Mouse (Mus musculus) midbrain, embryonic 16.5 days (tissue): Measurements from ENCODE around the gene Strada. TPM values are rescaled to one million over a fixed set of nuclear protein-coding genes. Genes with fewer than 3 reads are reported as not detected.
"Not testable (repeated sequence)": the region's sequence is repeated elsewhere in the genome, so short reads cannot be mapped to it uniquely, and the experiment has no call there.

Experiments used
- ATAC-seq: fragments of 200-750 bp; cut with Nextera tagmentation; 2 replicates; pipeline ENCODE4 v1.8.0; 2017; ENCODE audit warnings: moderate TSS enrichment
- H3K27ac ChIP-seq: fragments of 300-500 bp; sonication (generic); 2 replicates; pipeline ENCODE4 v1.5.1; 2014; ENCODE audit warnings: mild to moderate bottlenecking, low read length, mixed read lengths
- H3K27me3 ChIP-seq: fragments of 300-500 bp; sonication (generic); 2 replicates; pipeline ENCODE4 v1.6.1; 2014; ENCODE audit warnings: low read depth, low read length, mixed read lengths; ENCODE audit not compliant: control insufficient read depth, insufficient read depth
- H3K36me3 ChIP-seq: fragments of 300-500 bp; sonication (generic); 2 replicates; pipeline ENCODE4 v1.6.1; 2014; ENCODE audit warnings: mild to moderate bottlenecking, low read length, moderate library complexity, mixed read lengths; ENCODE audit not compliant: control insufficient read depth, insufficient read depth
- H3K4me1 ChIP-seq: fragments of 300-500 bp; sonication (generic); 2 replicates; pipeline ENCODE4 v1.6.1; 2014; ENCODE audit warnings: mild to moderate bottlenecking, low read length, mixed read lengths; ENCODE audit not compliant: control insufficient read depth, insufficient read depth
- H3K4me2 ChIP-seq: fragments of 300-500 bp; sonication (generic); 2 replicates; pipeline ENCODE4 v1.6.1; 2014; ENCODE audit warnings: mild to moderate bottlenecking, low read length, mixed read lengths
- H3K4me3 ChIP-seq: fragments of 300-500 bp; sonication (generic); 2 replicates; pipeline ENCODE4 v1.5.1; 2014; ENCODE audit warnings: low read depth, mild to moderate bottlenecking, low read length, moderate library complexity, mixed read lengths
- H3K9ac ChIP-seq: fragments of 300-500 bp; sonication (generic); 2 replicates; pipeline ENCODE4 v1.6.1; 2014; ENCODE audit warnings: low read depth, low read length, mixed read lengths
- H3K9me3 ChIP-seq: fragments of 300-500 bp; sonication (generic); replicated peaks from 2 replicates; pipeline ENCODE4 v1.6.1; 2014; ENCODE audit warnings: mild to moderate bottlenecking, low read length, mixed read lengths; ENCODE audit not compliant: control insufficient read depth, poor library complexity, severe bottlenecking
- WGBS: fragments of 180-500 bp; shearing (Covaris S2); extraction: QIAGEN DNeasy Blood & Tissue Kit; methylation state at CpG from one replicate; pipeline ENCODE4 v1.1.7; 2014; 5-methylcytosine and 5-hydroxymethylcytosine counted together
- polyA plus RNA-seq: library from polyadenylated mRNA; unstranded; fragments of >200 nt; fragmentation: Nextera tagmentation; extraction: Ambion mirVana; gene quantifications from 2 replicates; pipeline ENCODE4 v1.2.1, GENCODE M21; 2015

The Strada gene
- polyA plus RNA-seq, 1 experiment from 2014 or later: 25.1 TPM

GRCm38 (mm10) chr11:106214856-106215255 is 12.9 kb upstream of the Strada start:
- Histone ChIP-seq H3K27me3 (no peaks in the 10 kb centered on the region), H3K9ac (no peak overlapping the region), H3K4me3 (no peak overlapping the region; the same call in 1 of the 2 replicates), H3K9me3 (no peaks in the 10 kb centered on the region), H3K36me3 (peaks cover 16% of the 10 kb centered on the region), H3K4me2 (peak overlapping the region; percentile 67; the same call in 1 of the 2 replicates), H3K4me1 (peaks cover 32% of the 10 kb centered on the region), H3K27ac (no peak overlapping the region)
- 96% methylated on average over 5 of the region's 5 CpGs for WGBS
- ATAC-seq: no peak

- Histone ChIP-seq H3K4me2 (no peak overlapping the region), H3K4me3 (no peak overlapping the region), H3K27me3 (no peaks in the 10 kb centered on the region), H3K36me3 (peaks cover 28% of the 10 kb centered on the region), H3K9ac (no peak overlapping the region), H3K4me1 (peaks cover 16% of the 10 kb centered on the region), H3K27ac (no peak overlapping the region), H3K9me3 (no peaks in the 10 kb centered on the region)
- ATAC-seq: no peak
- 92% methylated on average over 8 of the region's 8 CpGs for WGBS
Measured at GRCm38 (mm10) chr11:106212771-106213170, 10.8 kb upstream of the Strada start.

GRCm38 (mm10) chr11:106201337-106202122 is 438 bp downstream of the Strada start:
- Histone ChIP-seq H3K4me1 (no peaks in the 10 kb centered on the region), H3K4me2 (no peak overlapping the region), H3K9me3 (no peaks in the 10 kb centered on the region), H3K27me3 (no peaks in the 10 kb centered on the region), H3K9ac (no peak overlapping the region), H3K4me3 (no peak overlapping the region), H3K27ac (no peak overlapping the region), H3K36me3 (peaks cover 35% of the 10 kb centered on the region)
- no peak for ATAC-seq
- 94% methylated on average over 19 of the region's 19 CpGs for WGBS

GRCm38 (mm10) chr11:106200756-106201155 is 1.2 kb downstream of the Strada start:
- Histone ChIP-seq H3K4me2 (no peak overlapping the region), H3K27me3 (no peaks in the 10 kb centered on the region), H3K9me3 (no peaks in the 10 kb centered on the region), H3K36me3 (peaks cover 35% of the 10 kb centered on the region), H3K4me1 (no peaks in the 10 kb centered on the region), H3K4me3 (no peak overlapping the region), H3K9ac (no peak overlapping the region), H3K27ac (no peak overlapping the region)
- no peak for ATAC-seq
- WGBS: 91% methylated on average over 6 of the region's 6 CpGs

DNA sequence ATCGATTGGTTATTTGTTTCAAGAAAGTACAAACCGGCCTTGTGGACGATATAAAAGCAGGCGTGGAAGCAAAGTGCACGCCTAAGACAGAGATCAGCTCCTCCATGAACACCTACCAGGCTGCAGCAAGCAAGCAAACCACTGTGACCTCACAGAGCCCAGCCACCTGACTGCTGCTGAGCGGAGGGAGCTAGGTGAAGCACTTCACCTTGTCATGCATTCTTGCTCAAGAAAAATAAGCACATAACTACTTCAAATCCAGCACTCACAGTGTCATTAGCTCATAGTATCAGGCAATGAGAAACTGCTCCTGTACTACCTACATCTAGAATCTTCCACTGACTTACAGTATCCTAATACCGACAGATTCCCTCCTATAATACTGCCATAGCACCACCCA is 2.0 kb downstream of the Strada start:
- H3K9ac ChIP-seq, H3K27ac ChIP-seq, H3K4me2 ChIP-seq, H3K27me3 ChIP-seq, H3K4me1 ChIP-seq, H3K4me3 ChIP-seq, ATAC-seq, H3K9me3 ChIP-seq: not testable (repeated sequence)
- peaks cover 30% of the 10 kb centered on the region for H3K36me3 ChIP-seq
- WGBS: 93% methylated on average over 7 of the region's 7 CpGs

DNA sequence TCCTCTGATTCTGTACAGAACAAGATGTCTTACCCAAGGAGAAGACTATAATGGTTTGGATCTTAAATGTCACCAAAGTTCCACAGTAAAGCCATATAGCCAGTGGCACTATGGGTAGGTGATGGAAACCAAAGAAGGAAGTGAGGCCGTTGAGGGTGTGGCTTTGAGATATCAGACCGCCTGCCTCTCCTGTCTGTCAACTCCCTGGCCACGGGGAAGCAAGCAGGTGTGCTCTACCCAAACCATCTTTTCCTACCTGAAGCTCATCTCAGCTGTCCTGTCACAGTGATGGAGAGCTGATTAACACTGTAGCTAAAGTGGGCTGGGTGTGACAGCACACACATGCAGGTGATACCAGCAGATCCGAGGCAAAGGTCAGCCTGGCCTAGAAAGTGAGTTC is 3.7 kb downstream of the Strada start:
- Histone ChIP-seq H3K9me3 (no peaks in the 10 kb centered on the region), H3K4me3 (no peak overlapping the region), H3K27me3 (no peaks in the 10 kb centered on the region), H3K4me1 (peaks cover 4% of the 10 kb centered on the region; the same call in 1 of the 2 replicates), H3K4me2 (no peak overlapping the region), H3K36me3 (peaks cover 24% of the 10 kb centered on the region), H3K27ac (no peak overlapping the region), H3K9ac (no peak overlapping the region)
- 95% methylated on average over 4 of the region's 4 CpGs for WGBS
- no peak for ATAC-seq

DNA sequence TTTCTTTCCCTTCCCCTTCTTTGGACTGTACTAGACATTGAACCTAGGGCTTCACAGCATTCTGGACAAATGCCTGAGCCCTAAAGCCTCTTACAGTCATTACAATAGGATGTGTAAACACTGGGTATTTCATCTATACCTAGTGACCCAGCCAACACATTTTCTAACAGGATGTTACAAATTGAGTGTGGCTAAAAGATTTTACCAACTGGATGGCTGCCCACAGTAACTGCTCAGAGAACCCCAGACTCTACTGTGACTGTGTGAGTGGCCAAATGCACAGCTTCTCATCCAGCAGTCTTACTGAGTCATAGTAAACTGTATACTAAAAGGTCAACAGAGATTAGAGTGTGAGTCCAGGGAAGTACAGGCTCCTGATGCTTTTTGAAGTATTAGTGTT is 6.6 kb downstream of the Strada start:
- Histone ChIP-seq H3K27me3 (no peaks in the 10 kb centered on the region), H3K4me3 (no peak overlapping the region), H3K9me3 (no peaks in the 10 kb centered on the region), H3K4me1 (peaks cover 10% of the 10 kb centered on the region), H3K27ac (no peak overlapping the region), H3K36me3 (peaks cover 11% of the 10 kb centered on the region), H3K4me2 (no peak overlapping the region), H3K9ac (no peak overlapping the region)
- no peak for ATAC-seq

- ATAC-seq: no peak
- Histone ChIP-seq H3K4me1 (peaks cover 10% of the 10 kb centered on the region), H3K4me2 (no peak overlapping the region), H3K27ac (no peak overlapping the region), H3K4me3 (no peak overlapping the region), H3K9me3 (no peaks in the 10 kb centered on the region), H3K9ac (no peak overlapping the region), H3K27me3 (no peaks in the 10 kb centered on the region), H3K36me3 (peaks cover 11% of the 10 kb centered on the region)
- WGBS: 90% methylated on average over 7 of the region's 7 CpGs
Measured at GRCm38 (mm10) chr11:106194891-106195290, 7.1 kb downstream of the Strada start.

- peak overlapping the region; percentile 77 for H3K4me3 ChIP-seq
- no peak for ATAC-seq
- WGBS: 39% methylated on average over 3 of the region's 3 CpGs
- H3K27ac ChIP-seq: peak overlapping the region; percentile 85
- peak overlapping the region; percentile 75 for H3K4me2 ChIP-seq
- H3K36me3 ChIP-seq: peaks cover 11% of the 10 kb centered on the region
- peaks cover 10% of the 10 kb centered on the region for H3K4me1 ChIP-seq
- no peaks in the 10 kb centered on the region for H3K9me3 ChIP-seq
- H3K9ac ChIP-seq: peak overlapping the region; percentile 67
- no peaks in the 10 kb centered on the region for H3K27me3 ChIP-seq
Measured at GRCm38 (mm10) chr11:106194155-106194541, 7.8 kb downstream of the Strada start.
